Mouse (Mus musculus): ENCODE data around the gene Tspyl1. TPM values are rescaled to one million over a fixed set of nuclear protein-coding genes. Genes with fewer than 3 reads are reported as not detected.

Tspyl1 gene
- polyA plus RNA-seq, 1 experiment from 2014 or later = 55.8 TPM

Other genes with a start within 250 kb of the Tspyl1 start
- gene Trappc3l, start 244.6 kb upstream of the Tspyl1 start, polyA plus RNA-seq (2014; fragmentation: Nextera tagmentation; extraction: Ambion mirVana) = not detected in 2 replicates
- gene Calhm4, start 237.9 kb upstream of the Tspyl1 start, polyA plus RNA-seq (2014; fragmentation: Nextera tagmentation; extraction: Ambion mirVana) = not detected in 2 replicates
- 0.07 and 0.08 TPM in 2 replicates for gene Calhm5, start 185.7 kb upstream of the Tspyl1 start, polyA plus RNA-seq (2014; fragmentation: Nextera tagmentation; extraction: Ambion mirVana)
- gene Calhm6, start 154.2 kb upstream of the Tspyl1 start, polyA plus RNA-seq (2014; fragmentation: Nextera tagmentation; extraction: Ambion mirVana) = 0.68 and 0.98 TPM in 2 replicates
- gene Dse, start 74.5 kb upstream of the Tspyl1 start, polyA plus RNA-seq (2014; fragmentation: Nextera tagmentation; extraction: Ambion mirVana) = 36.0 and 37.4 TPM in 2 replicates
- gene Tspyl4, start 15.3 kb downstream of the Tspyl1 start, polyA plus RNA-seq (2014; fragmentation: Nextera tagmentation; extraction: Ambion mirVana) = 6.6 and 9.2 TPM in 2 replicates
- 0.13 and 0.19 TPM in 2 replicates for gene Col10a1, start 107.8 kb downstream of the Tspyl1 start, polyA plus RNA-seq (2014; fragmentation: Nextera tagmentation; extraction: Ambion mirVana)
- 7.7 and 9.5 TPM in 2 replicates for gene Nt5dc1, start 136.4 kb downstream of the Tspyl1 start, polyA plus RNA-seq (2014; fragmentation: Nextera tagmentation; extraction: Ambion mirVana)
- 3.4 and 5.3 TPM in 2 replicates for gene Frk, start 201.2 kb downstream of the Tspyl1 start, polyA plus RNA-seq (2014; fragmentation: Nextera tagmentation; extraction: Ambion mirVana)

Data from limb, embryonic 11.5 days (tissue).